Mouse (Mus musculus): ENCODE results near the gene Tmem62. TPM values are rescaled to one million over a fixed set of nuclear protein-coding genes. Genes with fewer than 3 reads are reported as not detected.
"Not testable (repeated sequence)": the region's sequence is repeated elsewhere in the genome, so short reads cannot be mapped to it uniquely, and the experiment has no call there.

Gene Tmem62
- polyA plus RNA-seq, 1 experiment from 2014 or later, result 10.4 TPM

DNA sequence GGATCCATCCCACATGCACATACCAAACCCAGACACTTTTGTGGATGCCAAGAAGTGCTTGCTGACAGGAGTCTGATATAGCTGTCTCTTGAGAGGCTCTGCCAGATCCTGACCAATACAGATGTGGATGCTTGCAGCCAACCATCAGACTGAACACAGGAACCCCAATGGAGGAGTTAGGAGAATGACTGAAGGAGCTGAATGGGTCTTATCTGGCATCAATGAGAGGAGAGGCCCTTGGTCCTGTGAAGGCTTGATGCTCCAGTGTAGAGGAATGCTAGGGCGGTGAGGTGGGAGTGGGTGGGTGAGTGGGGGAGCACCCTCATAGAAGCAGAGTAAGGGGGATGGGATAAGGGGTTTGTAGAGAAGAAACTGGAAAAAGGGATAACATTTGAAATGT is 62.0 kb downstream of the Tmem62 start:
- H3K36me3 ChIP-seq (ENCODE audit: control insufficient read depth, insufficient read depth); H3K27ac ChIP-seq (ENCODE audit: low read length); H3K9ac ChIP-seq (replicated peaks; ENCODE audit: low read depth, low read length); H3K4me3 ChIP-seq (replicated peaks; ENCODE audit: low read length); H3K27me3 ChIP-seq (replicated peaks; ENCODE audit: control insufficient read depth, insufficient read depth, low read length); ATAC-seq; H3K4me2 ChIP-seq (ENCODE audit: low read length); H3K9me3 ChIP-seq (ENCODE audit: control insufficient read depth, low read length); H3K4me1 ChIP-seq (replicated peaks; ENCODE audit: control insufficient read depth, insufficient read depth, low read length): not testable (repeated sequence)
- WGBS, result 100% methylated on average over 1 of the region's 1 CpGs

DNA sequence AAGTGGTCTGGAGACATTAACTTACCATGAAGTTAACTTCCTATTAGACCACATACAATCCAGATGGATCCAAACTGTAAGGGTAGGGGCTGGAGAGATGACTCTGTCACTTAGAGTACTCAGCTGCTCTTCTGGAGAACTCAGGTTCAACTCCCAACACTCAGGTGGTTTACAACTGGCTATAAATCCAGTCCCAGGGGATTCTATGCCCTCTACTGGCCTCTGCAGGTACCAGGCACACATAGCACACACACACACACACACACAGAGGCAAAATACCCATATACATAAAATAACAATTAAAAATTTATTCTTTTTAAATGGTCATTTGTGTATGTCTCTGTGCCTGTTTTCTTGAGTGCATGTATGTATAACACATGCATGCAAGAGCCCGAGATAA is 62.6 kb downstream of the Tmem62 start:
- Histone ChIP-seq H3K9ac (replicated peaks; ENCODE audit: low read depth, low read length) (no peak overlapping the region), H3K36me3 (ENCODE audit: control insufficient read depth, insufficient read depth) (no peaks in the 10 kb centered on the region), H3K27ac (ENCODE audit: low read length) (no peak overlapping the region), H3K27me3 (replicated peaks; ENCODE audit: control insufficient read depth, insufficient read depth, low read length) (no peaks in the 10 kb centered on the region), H3K4me1 (replicated peaks; ENCODE audit: control insufficient read depth, insufficient read depth, low read length) (no peaks in the 10 kb centered on the region), H3K9me3 (ENCODE audit: control insufficient read depth, low read length) (no peaks in the 10 kb centered on the region), H3K4me2 (ENCODE audit: low read length) (no peak overlapping the region), H3K4me3 (replicated peaks; ENCODE audit: low read length) (no peak overlapping the region)
- no peak for ATAC-seq
- 94% methylated on average over 1 of the region's 1 CpGs for WGBS

DNA sequence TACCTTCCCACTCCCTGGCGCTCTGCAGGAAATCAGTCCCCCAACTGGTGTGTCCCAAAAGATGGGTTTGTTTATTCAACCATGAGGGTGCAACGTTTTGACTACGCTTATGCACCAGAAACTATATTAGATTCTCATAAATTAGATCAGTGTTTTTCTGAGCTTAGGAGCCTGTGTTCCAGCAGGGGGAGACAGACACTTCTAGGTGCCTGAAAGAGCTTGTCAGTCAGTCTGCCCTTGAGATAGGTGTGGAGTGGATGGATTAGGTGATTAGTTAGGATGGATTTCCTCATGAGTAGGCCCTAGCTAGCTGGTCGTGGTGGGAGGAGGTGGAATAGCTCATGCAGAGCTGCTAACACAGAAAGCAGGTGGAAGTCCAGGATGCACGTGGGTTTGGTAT is 64.3 kb downstream of the Tmem62 start:
- Histone ChIP-seq H3K27me3 (replicated peaks; ENCODE audit: control insufficient read depth, insufficient read depth, low read length) (no peaks in the 10 kb centered on the region), H3K4me1 (replicated peaks; ENCODE audit: control insufficient read depth, insufficient read depth, low read length) (no peaks in the 10 kb centered on the region), H3K9me3 (ENCODE audit: control insufficient read depth, low read length) (no peaks in the 10 kb centered on the region), H3K27ac (ENCODE audit: low read length) (no peak overlapping the region), H3K36me3 (ENCODE audit: control insufficient read depth, insufficient read depth) (no peaks in the 10 kb centered on the region), H3K4me2 (ENCODE audit: low read length) (no peak overlapping the region), H3K4me3 (replicated peaks; ENCODE audit: low read length) (no peak overlapping the region), H3K9ac (replicated peaks; ENCODE audit: low read depth, low read length) (no peak overlapping the region)
- 47% methylated on average over 5 of the region's 5 CpGs for WGBS
- no peak for ATAC-seq

DNA sequence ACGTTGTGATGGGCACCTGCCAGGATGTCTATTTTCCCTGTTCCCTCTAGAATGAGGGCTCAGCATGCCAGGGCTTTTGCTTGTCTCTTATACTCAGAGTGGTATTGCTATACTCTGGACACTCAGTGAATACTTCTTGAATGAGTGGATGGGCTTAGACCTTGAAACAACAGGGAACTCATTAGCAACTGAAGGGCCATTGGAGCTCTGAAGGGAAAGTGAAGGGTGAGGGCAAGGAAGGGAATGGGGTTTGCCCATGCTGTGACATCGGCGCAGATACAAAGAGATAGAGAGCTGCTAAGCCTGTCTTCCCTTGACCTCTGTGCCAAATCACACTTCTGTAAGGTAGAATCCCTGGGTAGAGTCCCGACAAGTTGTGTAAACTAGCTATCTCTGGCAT is 68.8 kb downstream of the Tmem62 start:
- WGBS, result 75% methylated on average over 4 of the region's 4 CpGs
- no peak overlapping the region for H3K4me3 ChIP-seq (replicated peaks; ENCODE audit: low read length)
- H3K27ac ChIP-seq (ENCODE audit: low read length), result no peak overlapping the region
- no peaks in the 10 kb centered on the region for H3K9me3 ChIP-seq (ENCODE audit: control insufficient read depth, low read length)
- no peak overlapping the region for H3K9ac ChIP-seq (replicated peaks; ENCODE audit: low read depth, low read length)
- no peaks in the 10 kb centered on the region for H3K4me1 ChIP-seq (replicated peaks; ENCODE audit: control insufficient read depth, insufficient read depth, low read length)
- no peak for ATAC-seq
- H3K4me2 ChIP-seq (ENCODE audit: low read length), result no peak overlapping the region
- H3K27me3 ChIP-seq (replicated peaks; ENCODE audit: control insufficient read depth, insufficient read depth, low read length), result no peaks in the 10 kb centered on the region
- no peaks in the 10 kb centered on the region for H3K36me3 ChIP-seq (ENCODE audit: control insufficient read depth, insufficient read depth)

DNA sequence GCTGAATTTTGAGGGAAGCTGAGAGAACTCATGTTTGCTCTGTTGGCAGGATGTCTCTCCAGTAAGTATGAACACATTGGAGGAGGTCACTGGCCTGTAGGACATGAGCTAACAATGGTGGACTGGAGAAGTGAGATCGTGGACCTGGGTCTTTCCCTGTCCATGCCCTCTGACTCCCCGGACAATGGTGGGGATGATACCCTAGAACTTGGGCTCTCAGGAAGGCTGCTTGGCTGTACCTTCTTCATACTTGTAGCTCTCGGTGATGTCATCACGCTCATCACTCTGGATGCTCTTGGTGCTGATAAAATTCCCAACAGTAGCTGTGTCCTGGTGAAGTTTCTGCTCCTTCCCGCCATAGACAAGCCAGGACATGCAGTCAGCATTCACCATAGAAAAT is 75.4 kb downstream of the Tmem62 start:
- H3K27ac ChIP-seq (ENCODE audit: low read length), result no peak overlapping the region
- no peak overlapping the region for H3K4me3 ChIP-seq (replicated peaks; ENCODE audit: low read length)
- H3K36me3 ChIP-seq (ENCODE audit: control insufficient read depth, insufficient read depth), result no peaks in the 10 kb centered on the region
- no peak overlapping the region for H3K9ac ChIP-seq (replicated peaks; ENCODE audit: low read depth, low read length)
- 88% methylated on average over 5 of the region's 5 CpGs for WGBS
- ATAC-seq, result no peak
- H3K9me3 ChIP-seq (ENCODE audit: control insufficient read depth, low read length), result no peaks in the 10 kb centered on the region
- no peak overlapping the region for H3K4me2 ChIP-seq (ENCODE audit: low read length)
- H3K4me1 ChIP-seq (replicated peaks; ENCODE audit: control insufficient read depth, insufficient read depth, low read length), result no peaks in the 10 kb centered on the region
- H3K27me3 ChIP-seq (replicated peaks; ENCODE audit: control insufficient read depth, insufficient read depth, low read length), result no peaks in the 10 kb centered on the region

DNA sequence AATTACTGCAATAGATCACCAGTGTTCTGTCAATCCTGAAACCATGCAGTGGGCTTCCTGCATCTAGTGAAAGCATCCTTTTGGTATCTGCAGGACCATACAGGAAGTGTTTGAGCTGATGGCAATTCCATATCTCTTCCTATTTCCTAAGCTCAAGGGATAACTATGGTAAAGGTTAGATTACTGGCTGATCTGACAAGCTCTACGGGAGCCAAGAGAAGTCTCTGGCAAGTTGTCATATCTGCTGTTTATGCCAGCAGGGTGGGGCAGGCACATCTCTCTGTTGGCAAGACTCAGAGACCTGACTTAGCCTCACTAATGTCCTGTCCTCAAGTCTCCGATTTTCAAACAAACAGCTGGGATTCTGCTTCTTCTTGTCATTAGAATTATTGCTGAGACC is 77.2 kb downstream of the Tmem62 start:
- H3K27ac ChIP-seq (ENCODE audit: low read length), result no peak overlapping the region
- no peak overlapping the region for H3K4me2 ChIP-seq (ENCODE audit: low read length)
- H3K9ac ChIP-seq (replicated peaks; ENCODE audit: low read depth, low read length), result no peak overlapping the region
- no peak overlapping the region for H3K4me3 ChIP-seq (replicated peaks; ENCODE audit: low read length)
- ATAC-seq, result no peak
- H3K36me3 ChIP-seq (ENCODE audit: control insufficient read depth, insufficient read depth), result no peaks in the 10 kb centered on the region
- 79% methylated on average over 2 of the region's 2 CpGs for WGBS
- H3K4me1 ChIP-seq (replicated peaks; ENCODE audit: control insufficient read depth, insufficient read depth, low read length), result no peaks in the 10 kb centered on the region
- H3K27me3 ChIP-seq (replicated peaks; ENCODE audit: control insufficient read depth, insufficient read depth, low read length), result no peaks in the 10 kb centered on the region
- no peaks in the 10 kb centered on the region for H3K9me3 ChIP-seq (ENCODE audit: control insufficient read depth, low read length)

DNA sequence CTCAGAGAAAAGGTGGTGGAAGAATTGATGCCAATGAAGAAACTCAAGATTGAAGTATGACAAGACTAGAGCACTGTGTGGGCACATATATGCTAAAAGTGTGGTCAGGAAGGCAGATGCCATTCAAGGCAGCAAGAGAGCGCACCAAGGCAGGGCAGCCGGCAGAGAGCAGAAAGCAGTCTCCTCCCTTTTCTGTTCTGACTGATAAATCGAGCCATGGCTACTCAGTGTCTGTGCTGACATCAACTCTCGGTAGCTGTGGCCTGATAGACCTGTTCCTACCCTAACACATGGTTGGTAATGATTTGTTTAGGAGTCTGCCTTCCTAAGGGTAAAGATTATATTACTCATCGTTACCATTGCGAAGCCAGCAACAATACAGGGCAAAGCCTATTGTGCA is 79.1 kb downstream of the Tmem62 start:
- WGBS, result 86% methylated on average over 6 of the region's 6 CpGs
- Histone ChIP-seq H3K4me2 (ENCODE audit: low read length) (no peak overlapping the region), H3K4me1 (replicated peaks; ENCODE audit: control insufficient read depth, insufficient read depth, low read length) (no peaks in the 10 kb centered on the region), H3K9me3 (ENCODE audit: control insufficient read depth, low read length) (no peaks in the 10 kb centered on the region), H3K27me3 (replicated peaks; ENCODE audit: control insufficient read depth, insufficient read depth, low read length) (no peaks in the 10 kb centered on the region), H3K27ac (ENCODE audit: low read length) (no peak overlapping the region), H3K4me3 (replicated peaks; ENCODE audit: low read length) (no peak overlapping the region), H3K9ac (replicated peaks; ENCODE audit: low read depth, low read length) (no peak overlapping the region), H3K36me3 (ENCODE audit: control insufficient read depth, insufficient read depth) (no peaks in the 10 kb centered on the region)
- ATAC-seq, result no peak

Small RNA genes lying within 50 kb of the gene (microRNA-seq; reads per million reads assigned to microRNA genes)
- gene Gm44325, result not detected

Other genes with a start within 250 kb of the Tmem62 start
- gene Cdan1, start 126.9 kb upstream of the Tmem62 start, polyA plus RNA-seq (2015; fragmentation: Nextera tagmentation; extraction: Ambion mirVana), result 5.2 and 7.1 TPM in 2 replicates
- 11.9 and 12.5 TPM in 2 replicates for gene Ttbk2, start 126.4 kb upstream of the Tmem62 start, polyA plus RNA-seq (2015; fragmentation: Nextera tagmentation; extraction: Ambion mirVana)
- 39.1 and 42.3 TPM in 2 replicates for gene Ubr1, start 6.3 kb upstream of the Tmem62 start, polyA plus RNA-seq (2015; fragmentation: Nextera tagmentation; extraction: Ambion mirVana)
- gene Ccndbp1, start 31.4 kb downstream of the Tmem62 start, polyA plus RNA-seq (2015; fragmentation: Nextera tagmentation; extraction: Ambion mirVana), result 79.1 and 79.3 TPM in 2 replicates
- gene Epb42, start 60.1 kb downstream of the Tmem62 start, polyA plus RNA-seq (2015; fragmentation: Nextera tagmentation; extraction: Ambion mirVana), result 0.09 and 0.23 TPM in 2 replicates
- gene Tgm5, start 108.8 kb downstream of the Tmem62 start, polyA plus RNA-seq (2015; fragmentation: Nextera tagmentation; extraction: Ambion mirVana), result 0.09 TPM in 1 of 2 replicates, not detected in the other
- gene Tgm7, start 132.8 kb downstream of the Tmem62 start, polyA plus RNA-seq (2015; fragmentation: Nextera tagmentation; extraction: Ambion mirVana), result not detected in 2 replicates
- 36.1 and 37.1 TPM in 2 replicates for gene Adal, start 163.4 kb downstream of the Tmem62 start, polyA plus RNA-seq (2015; fragmentation: Nextera tagmentation; extraction: Ambion mirVana)
- gene Lcmt2, start 163.6 kb downstream of the Tmem62 start, polyA plus RNA-seq (2015; fragmentation: Nextera tagmentation; extraction: Ambion mirVana), result 23.5 and 23.9 TPM in 2 replicates
- gene Tubgcp4, start 193.6 kb downstream of the Tmem62 start, polyA plus RNA-seq (2015; fragmentation: Nextera tagmentation; extraction: Ambion mirVana), result 58.9 and 73.8 TPM in 2 replicates
- gene Zscan29, start 194.1 kb downstream of the Tmem62 start, polyA plus RNA-seq (2015; fragmentation: Nextera tagmentation; extraction: Ambion mirVana), result 9.3 and 11.5 TPM in 2 replicates

All from forebrain, embryonic 16.5 days (tissue).